Mouse (Mus musculus) hematopoietic stem cell, adult 5-6 weeks (primary cell): Measurements from ENCODE around the gene Zfand3. TPM values are rescaled to one million over a fixed set of nuclear protein-coding genes. Genes with fewer than 3 reads are reported as not detected.

Source experiments
- ATAC-seq, 2 experiments: fragments of 125-278 bp in 1 of 2; replicated peaks in 1 of 2; 2 replicates each; pipeline ENCODE4 v1.8.0; 2016 to 2017; ENCODE audit warnings: inconsistent platforms in 2 of 2, mild to moderate bottlenecking in 2 of 2, moderate number of reproducible peaks in 2 of 2, low read depth in 1 of 2, moderate TSS enrichment in 1 of 2; ENCODE audit not compliant: low FRiP score in 2 of 2, poor library complexity in 2 of 2, severe bottlenecking in 2 of 2, insufficient read depth in 1 of 2, low TSS enrichment in 1 of 2
- total RNA-seq: library from RNA; stranded (forward); fragments of 172-1452, 232-1000 nt; gene quantifications from 2 replicates; pipeline ENCODE4 v1.2.3, GENCODE M21; 2017

The Zfand3 gene
- total RNA-seq, 1 experiment from 2014 or later: 19.3 TPM

DNA sequence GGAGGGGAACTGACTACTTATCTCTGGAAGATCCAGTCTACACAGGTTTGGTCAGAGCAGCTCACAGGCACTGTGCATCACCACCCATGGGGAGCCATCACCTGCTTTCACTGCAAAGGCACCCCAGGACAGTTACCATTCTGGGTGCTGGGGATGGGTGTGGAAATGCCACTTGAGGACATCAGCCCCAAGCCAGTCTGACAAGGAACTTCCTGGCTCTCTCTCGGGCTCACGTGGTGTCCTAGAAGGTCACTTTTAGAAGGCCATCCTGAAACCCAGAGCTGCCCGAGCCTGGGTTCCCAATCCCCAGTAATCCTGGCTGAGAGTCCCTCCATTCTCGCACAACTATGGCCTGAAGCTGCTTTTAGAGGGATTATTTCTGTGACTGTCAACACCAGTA is 211.2 kb downstream of the Zfand3 start:
- ATAC-seq: no peak

DNA sequence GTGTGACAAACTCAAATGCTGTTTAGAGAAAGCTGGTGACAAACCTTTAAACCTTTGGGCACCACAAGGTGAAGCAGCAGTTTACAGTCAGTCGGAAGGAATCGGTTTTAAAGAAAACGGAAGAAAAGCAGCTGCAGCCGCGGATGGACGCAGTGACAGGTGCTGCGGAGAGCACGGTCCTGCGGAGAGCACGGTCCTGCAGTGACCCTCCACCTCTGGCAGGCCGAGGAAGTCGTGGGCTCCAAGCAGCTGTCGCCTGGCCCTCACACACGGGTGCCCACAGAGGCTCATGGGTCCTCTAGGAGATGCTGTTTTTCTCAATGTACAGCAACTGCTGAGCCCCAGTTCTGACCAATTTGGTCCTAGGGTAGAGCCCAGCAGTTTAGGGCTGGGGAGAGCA is 217.1 kb downstream of the Zfand3 start:
- ATAC-seq: no peak

DNA sequence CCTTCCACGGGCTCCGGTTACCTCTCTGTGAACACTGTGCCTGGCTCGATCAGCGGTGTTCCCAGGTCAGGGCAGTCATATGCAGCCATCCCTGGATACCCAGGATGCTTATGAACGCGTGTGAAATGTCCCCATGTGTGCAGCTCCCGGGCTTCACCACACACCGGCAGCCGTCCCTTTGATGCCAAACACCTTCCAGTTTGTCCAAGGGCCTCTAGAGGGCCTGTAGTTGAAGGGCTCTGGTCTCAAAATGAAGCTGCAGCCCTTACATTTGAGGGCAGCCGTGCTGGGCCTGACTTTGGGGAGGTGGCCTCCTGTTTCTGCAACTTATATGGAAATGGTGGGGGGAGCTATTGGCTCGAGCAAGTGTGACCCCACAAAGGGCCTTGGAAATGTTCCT is 217.8 kb downstream of the Zfand3 start:
- no peak for ATAC-seq

DNA sequence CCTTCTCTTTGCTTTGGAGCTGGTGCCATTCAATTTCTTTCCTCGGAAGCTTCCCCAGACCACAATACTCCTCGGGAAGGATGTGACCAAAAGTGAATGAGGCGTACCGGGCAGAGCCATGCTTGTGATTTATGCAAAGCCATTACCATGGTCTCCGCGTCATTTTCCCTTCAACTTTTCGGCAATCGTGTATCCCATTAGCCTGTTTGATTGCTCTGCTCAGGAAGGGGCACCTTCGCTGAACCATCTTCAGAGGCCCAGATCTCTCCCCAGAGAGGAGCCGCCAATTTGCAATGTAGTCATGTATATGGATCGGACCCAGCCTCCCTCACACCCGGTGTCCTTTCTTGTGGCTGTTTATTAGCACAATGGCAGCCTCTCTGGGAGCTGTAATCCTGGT is 218.3 kb downstream of the Zfand3 start:
- ATAC-seq: no peak

DNA sequence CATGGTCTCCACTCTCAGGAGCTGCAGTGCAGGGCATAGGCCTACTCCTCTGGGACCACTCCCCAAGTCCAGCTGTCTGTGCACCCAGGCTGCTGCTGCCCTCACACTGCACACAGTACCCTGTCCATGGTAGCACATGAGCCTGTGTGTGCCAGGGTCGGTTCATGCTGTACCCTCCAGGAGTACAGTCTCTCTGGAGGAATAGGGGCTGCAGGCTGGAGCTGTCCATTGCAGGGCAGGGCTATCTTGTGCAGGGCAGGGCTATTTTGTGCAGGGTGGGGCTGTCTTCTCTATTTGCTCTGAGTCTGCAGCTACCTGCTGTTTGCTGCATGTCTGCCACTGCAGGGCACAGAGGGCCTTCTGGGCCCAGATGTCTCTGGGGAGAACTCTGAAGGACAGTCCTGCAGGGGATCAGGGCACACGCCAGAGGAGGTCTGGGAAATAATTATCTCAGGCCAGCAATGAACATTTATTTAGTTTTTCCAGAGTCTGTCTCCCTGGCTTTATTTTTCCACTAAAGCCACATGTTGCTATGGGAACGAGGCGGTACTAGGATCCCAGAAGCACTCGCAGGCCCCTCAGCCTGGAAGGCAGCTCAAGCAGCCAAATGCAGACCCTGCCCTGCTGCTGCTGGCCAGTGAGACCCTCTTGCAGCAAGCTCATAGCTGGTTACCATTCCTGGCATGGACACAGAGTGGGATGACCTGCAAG is 220.7 kb downstream of the Zfand3 start:
- ATAC-seq: no peak

DNA sequence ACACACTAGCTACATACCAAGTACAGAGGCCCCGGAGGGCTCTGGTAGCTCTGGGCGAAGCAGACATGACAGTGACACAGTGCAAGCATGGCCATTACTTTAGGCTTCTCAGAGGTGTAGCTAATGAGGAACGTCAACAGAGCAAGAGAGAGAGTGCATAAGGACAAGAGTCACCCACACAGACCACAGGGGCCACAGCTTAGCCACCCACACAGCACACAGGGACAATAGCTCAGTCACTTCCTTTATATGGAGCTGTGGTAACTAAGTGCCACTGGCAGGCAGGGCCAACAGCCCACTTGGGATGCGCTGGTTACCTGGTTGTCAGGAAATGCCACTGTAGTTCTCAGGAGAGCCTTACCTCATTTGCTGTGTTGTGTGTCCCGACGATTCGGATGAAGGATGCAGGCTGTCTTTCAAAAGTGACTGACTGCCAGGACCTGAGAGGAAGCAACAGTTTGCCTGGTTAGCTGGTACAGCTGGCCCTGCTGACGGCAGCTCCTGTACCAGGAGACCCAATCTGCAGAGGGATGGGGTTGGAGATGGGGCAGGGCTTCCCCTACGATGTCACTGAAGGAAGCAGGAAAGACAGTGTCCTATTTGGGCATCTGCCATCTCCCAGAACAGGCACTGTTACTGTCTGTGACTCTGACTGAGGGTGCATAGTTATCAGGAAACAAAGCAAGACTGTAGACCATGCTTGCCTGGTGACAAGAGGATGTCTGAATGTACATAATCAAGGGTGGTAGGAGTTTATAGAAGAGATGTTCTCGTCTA is 224.1 kb downstream of the Zfand3 start:
- peak; percentile 47 to 68; a peak in 3 of 4 replicates for ATAC-seq

DNA sequence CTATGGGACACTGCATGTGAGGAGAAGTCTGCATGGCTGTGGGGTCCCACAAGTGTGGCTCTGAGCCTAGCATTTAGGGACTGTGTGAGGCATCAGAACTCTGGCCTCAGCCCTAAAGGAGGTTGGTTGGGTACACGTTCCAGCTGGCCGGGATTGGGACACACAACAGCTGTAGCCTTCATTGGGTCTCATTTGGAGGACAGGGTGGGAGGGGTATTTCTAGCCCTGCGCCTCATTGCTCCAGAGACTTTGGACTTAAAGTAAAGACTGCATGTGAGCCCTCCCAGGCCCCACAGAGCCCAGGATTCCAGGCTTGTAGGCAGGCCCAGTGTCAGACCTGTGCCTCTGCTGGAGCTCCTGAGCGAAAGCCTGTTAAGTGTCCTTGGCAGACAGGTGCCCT is 225.9 kb downstream of the Zfand3 start:
- ATAC-seq: no peak

DNA sequence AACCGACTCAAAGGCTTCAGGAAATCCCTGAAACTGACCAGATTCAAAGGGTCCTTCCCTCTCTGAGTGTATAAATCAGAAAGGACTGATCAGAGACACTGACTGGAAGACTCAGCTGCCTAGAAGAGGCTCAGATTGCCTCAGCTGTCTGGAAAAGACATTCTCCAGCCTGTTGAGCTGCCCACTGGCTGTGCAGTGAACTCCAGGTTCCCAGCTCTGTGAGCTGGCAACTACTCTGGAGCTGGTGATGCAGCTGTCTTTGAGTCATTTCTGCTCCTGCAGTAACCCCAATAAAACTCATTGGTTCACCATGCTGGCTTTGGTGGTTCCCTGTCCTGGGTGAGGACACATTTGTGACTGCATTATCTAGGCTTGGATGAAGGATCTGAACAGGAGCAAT is 226.9 kb downstream of the Zfand3 start:
- no peak for ATAC-seq

DNA sequence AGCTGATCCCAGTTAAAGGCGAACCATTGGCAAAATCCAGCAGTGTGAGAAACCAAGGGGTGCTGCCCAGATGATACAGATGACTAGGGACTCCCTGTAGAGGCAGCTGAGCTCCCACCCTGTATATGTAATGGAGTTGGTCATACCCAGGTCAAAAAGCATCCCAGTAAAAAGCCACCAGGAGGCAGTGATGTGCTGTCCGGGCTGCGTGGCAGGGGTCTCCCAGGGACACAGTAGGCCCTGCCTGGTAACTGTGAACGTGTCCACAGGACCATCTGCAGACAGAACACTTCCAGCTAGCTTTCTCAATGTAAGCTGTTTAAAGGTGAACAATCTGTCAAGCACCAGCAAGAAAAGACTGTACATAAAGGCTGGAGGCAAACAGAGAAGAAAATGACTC is 228.2 kb downstream of the Zfand3 start:
- no peak for ATAC-seq

DNA sequence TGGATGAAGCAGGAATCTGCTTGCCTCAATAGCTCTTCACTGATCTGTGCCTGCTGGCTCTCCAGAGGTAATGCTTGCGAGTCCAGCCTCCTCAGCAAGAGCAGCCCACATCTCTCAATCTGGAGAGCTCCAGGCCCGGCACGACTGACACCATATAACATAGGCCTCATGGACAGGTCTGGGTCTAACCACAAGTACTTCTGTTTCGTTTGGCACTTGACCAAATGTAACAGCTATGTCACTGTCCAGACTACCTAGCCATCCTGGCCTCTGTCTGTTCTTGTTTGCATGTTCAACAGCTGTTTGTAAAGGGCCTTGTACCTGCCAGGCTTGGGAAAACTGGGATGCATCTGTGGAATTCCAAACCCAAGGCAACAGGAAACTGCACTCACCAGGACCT is 230.8 kb downstream of the Zfand3 start:
- no peak for ATAC-seq

DNA sequence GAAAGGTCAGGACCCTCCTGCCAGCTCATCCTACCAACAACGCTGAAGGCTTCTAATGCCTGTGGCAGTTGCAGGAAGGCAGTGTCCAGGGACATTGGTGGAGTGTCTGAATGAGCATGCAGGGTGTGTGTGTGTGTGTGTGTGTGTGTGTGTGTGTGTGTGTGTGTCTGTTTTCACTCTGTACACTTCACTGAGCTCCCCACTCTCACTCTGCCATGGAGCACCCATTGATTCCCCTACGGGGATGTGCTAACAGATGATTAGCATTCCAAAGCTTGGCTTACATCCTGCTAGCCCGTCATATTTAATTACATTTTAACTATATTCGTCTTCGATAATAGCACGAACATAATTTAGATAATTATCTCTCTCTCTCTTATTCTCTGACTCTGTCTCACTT is 232.1 kb downstream of the Zfand3 start:
- ATAC-seq: no peak

DNA sequence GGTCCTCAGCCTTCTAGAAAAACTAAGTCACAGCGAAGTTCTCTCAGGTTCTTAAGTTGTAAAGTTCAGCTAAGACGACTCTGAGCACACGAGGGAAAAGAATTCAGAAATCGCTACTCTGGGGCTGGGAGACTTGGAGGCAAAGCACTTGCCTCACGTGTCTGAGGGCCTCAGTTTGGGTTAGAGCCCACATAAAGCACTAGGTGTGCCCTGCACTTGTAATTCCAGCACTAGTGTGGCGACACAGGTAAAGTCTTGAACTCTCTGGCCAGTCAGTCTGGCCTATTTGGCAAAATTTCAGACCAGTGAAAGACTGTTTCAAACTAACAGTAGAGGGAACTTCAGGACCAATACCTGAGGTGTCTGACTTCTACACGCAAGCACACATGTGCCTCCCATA is 233.1 kb downstream of the Zfand3 start:
- ATAC-seq: no peak

DNA sequence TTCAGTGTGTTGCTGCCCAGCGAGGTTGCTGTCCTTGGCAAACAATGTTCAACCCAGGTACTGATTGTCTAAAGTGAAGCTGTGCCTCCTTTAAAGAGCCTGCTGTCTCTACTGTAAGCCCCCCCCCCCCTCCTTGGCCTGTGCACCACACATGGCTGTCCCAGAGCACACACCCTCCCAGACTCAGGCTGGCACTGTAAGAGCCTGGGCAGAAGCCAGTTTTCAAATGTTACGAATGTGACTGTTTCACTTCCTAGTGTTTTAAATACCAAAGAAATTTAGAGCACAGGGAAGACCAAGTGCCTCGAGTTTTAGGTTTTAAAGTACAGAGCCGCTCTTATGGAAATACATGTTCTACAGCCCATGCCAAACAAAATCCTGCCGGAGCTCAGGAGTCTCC is 234.9 kb downstream of the Zfand3 start:
- no peak for ATAC-seq

DNA sequence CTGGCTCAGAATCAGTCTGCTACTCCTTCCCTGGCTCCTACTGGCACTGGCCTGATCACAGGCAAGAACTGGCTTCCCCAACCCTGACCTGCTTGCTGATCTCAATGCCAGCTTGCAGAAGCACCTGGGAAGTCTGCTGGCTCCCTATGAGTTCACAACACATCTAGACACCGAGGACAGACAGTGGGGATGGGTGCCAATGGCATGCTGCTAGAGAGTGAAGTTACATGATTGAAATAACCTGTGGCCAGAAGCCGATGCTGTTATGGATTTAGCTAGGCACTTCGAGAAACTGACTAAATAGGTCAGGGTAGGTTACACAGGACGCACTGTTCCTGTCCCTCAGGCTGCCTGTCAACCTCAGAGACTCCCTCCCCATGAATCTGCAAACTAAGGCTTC is 236.1 kb downstream of the Zfand3 start:
- ATAC-seq: no peak

DNA sequence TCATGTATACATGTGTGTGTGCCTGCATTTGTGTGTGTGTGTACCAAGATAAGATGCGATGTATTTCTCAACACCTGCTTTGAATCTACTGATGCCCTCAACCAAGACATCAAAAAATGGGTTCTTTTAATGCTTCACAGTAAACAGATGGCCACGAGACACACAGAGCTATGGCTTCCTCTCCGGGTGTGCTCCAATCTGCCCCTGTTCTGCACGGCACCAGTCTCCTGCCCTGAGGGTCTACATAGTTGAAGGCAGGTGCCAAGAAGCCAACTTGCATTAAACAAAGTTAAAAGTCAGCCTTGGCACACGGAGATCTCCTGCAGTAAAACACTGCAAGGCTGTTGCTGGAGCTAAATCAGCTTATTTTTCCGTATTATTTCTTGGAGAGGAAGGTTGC is 236.5 kb downstream of the Zfand3 start:
- no peak for ATAC-seq

DNA sequence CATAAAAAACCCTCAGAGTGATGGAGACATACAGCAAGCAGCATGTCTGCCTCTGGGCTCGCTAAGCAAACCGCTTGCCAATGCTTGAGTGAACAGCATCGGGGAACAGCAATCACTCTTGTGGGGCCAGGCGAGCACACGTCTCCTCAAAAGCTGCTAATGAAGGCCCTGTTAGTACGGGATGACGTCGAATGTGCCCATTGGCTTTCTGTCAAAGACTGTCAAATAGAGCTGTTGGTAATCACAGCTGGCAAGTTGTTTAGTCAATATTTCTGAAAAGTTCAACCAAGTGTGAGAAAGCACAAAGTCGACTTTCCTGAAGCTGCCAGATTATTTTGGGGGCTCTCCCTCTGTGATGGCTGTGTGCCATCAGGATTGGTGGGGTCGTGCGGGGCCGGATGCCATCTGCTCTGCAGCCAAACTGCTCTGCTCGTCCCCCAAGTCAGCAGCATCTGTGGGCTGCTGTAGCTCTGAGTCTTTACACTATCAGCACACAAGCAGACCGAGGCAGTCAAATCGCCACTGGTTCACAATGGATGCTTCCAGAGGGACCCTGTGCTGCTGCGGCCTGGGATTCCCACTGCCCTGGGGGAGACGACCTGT is 237.3 kb downstream of the Zfand3 start:
- no peak for ATAC-seq

DNA sequence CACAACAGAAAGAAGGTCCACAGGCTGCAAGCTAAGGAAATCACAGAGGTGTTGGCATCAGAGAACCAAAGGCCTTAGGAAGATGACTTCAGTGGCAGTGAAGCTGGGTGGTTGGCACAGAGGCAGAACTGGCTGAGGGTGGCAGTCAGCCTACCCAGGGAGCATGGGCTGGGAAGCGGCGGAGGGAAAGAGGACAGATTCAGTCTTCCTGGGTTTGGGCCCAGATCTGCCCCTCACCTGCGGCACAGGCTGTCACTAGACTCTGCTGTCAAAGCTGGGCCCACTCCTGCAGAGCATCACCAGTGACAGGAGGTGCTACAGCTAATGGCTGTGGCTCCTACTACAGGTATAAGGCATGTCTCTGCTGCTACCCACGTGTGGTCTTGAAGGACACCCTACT is 238.1 kb downstream of the Zfand3 start:
- ATAC-seq: no peak

DNA sequence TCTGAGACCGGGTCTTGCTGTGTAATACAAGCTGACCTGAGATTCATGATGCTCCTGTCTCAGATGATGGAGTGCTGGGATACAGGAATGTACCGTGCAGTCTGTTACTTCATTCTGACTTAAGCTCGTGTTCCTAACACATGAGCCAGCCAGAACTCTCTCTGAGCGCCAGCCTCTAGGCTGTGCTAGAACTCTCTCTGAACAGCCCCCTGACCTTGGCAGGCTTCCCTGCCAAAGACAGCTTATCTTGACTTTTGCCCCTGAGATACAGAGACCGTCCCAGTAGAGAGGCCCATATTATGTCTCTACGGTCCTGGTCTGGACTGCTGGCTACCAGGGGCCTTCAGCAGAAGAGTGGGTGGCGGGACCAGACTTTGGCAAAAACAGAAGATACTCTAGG is 239.0 kb downstream of the Zfand3 start:
- no peak for ATAC-seq
